Mouse (Mus musculus): ENCODE measurements around the gene Josd2. TPM values are rescaled to one million over a fixed set of nuclear protein-coding genes. Genes with fewer than 3 reads are reported as not detected.

Gene Josd2
- polyA plus RNA-seq, 1 experiment from 2014 or later: 63.1 TPM

GRCm38 (mm10) chr7:44474419-44474818, 6.6 kb downstream of the Josd2 start:
- H3K4me1 ChIP-seq (ENCODE audit: insufficient read depth): peaks cover 24% of the 10 kb centered on the region
- DNase-seq: peak; percentile 22
- no peak overlapping the region for H3K9ac ChIP-seq (replicated peaks)
- no peak for TF ChIP-seq EP300 (IDR thresholded peaks at IDR 0.05; ENCODE audit: low read depth)
- H3K27ac ChIP-seq (ENCODE audit: low read depth): no peak overlapping the region
- peaks cover 5% of the 10 kb centered on the region for H3K36me3 ChIP-seq (replicated peaks; ENCODE audit: insufficient read depth, low read length)
- no peak overlapping the region for H3K4me2 ChIP-seq (ENCODE audit: low read depth, low read length)
- ATAC-seq: no peak
- 42% methylated on average over 4 of the region's 4 CpGs for WGBS (ENCODE audit: insufficient replicate concordance)
- H3K9me3 ChIP-seq (ENCODE audit: low read length): no peaks in the 10 kb centered on the region
- peaks cover 42% of the 10 kb centered on the region for H3K27me3 ChIP-seq (ENCODE audit: insufficient read depth, low read length)
- no peak overlapping the region for H3K4me3 ChIP-seq (ENCODE audit: low read depth, low read length)

DNA sequence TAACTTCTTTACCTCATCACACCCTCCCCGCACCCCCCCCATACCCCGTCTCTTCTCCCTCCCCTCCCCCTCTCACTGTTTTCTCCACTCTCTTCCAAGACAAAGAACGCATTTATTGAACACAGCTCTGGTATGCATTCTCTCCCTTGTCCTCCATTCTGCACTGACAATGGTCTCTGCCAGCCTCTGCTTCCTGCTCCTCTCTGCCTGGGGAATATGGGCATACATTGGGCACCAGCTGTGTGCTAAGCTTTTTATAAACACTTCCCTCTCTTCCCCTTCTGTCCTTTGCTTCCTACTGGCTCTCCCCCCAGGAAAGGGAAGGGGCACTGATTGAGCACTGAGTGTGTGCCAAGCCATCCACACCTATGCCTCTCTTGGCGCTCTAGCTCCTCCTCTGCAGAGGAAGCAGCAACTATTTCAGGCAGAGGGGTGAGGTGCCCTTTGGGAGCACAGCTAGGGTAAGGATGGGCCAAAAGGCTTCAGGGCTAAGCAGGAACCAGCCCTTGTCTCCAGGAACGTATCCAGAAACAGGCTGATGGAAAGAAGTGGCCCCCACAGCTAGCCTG, 7.3 kb downstream of the Josd2 start:
- ATAC-seq (no peak), DNase-seq (no peak)
- H3K4me1 ChIP-seq (ENCODE audit: insufficient read depth): peaks cover 21% of the 10 kb centered on the region
- no peak overlapping the region for H3K9ac ChIP-seq (replicated peaks)
- H3K36me3 ChIP-seq (replicated peaks; ENCODE audit: insufficient read depth, low read length): peaks cover 5% of the 10 kb centered on the region
- no peak overlapping the region for H3K27ac ChIP-seq (ENCODE audit: low read depth)
- no peak for TF ChIP-seq EP300 (IDR thresholded peaks at IDR 0.05; ENCODE audit: low read depth)
- no peak for TF ChIP-seq CTCF (IDR thresholded peaks at IDR 0.05; ENCODE audit: low read depth)
- WGBS (ENCODE audit: insufficient replicate concordance): 31% methylated on average over 5 of the region's 5 CpGs
- no peak overlapping the region for H3K4me3 ChIP-seq (ENCODE audit: low read depth, low read length)
- no peaks in the 10 kb centered on the region for H3K9me3 ChIP-seq (ENCODE audit: low read length)
- H3K4me2 ChIP-seq (ENCODE audit: low read depth, low read length): no peak overlapping the region
- H3K27me3 ChIP-seq (ENCODE audit: insufficient read depth, low read length): peaks cover 42% of the 10 kb centered on the region

DNA sequence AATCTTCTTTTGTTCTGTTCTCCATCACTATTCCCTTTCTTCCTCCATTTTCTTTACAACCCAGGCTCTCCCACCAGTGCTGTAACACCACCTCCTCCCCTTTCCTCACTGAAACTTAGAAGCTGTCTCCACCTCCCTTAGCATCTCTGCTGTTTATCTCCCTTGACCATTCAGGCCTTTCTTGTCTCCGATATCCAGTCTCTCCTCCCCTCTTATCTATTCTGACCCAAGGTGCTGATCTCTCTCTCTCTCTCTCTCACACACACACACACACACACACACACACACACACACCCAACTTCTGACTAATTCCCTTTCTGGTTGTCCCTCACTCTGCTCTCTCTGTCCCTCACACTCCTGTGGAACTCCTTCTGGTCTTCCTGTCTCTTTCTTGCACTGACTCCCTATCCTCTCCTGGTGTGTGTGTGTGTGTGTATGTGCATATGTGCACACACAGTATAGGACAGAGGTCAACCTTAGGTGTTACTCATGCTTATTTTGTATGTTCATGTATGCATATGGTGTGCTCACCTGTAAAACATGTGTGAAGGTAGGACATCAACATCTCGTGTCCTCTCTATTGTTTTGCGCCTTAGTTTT, 15.2 kb downstream of the Josd2 start:
- H3K4me3 ChIP-seq (ENCODE audit: low read depth, low read length): no peak overlapping the region
- ATAC-seq (peak; percentile 91), DNase-seq (no peak)
- H3K36me3 ChIP-seq (replicated peaks; ENCODE audit: insufficient read depth, low read length): no peaks in the 10 kb centered on the region
- no peaks in the 10 kb centered on the region for H3K9me3 ChIP-seq (ENCODE audit: low read length)
- H3K9ac ChIP-seq (replicated peaks): peak overlapping the region; percentile 37; the same call in 1 of the 2 replicates
- 49% methylated on average over 3 of the region's 3 CpGs for WGBS (ENCODE audit: insufficient replicate concordance)
- peak overlapping the region; percentile 55; the same call in 1 of the 2 replicates for H3K27ac ChIP-seq (ENCODE audit: low read depth)
- H3K4me2 ChIP-seq (ENCODE audit: low read depth, low read length): peak overlapping the region; percentile 59
- TF ChIP-seq CTCF (IDR thresholded peaks at IDR 0.05; ENCODE audit: low read depth): no peak
- peak; percentile 96 for TF ChIP-seq EP300 (IDR thresholded peaks at IDR 0.05; ENCODE audit: low read depth)
- peaks cover 15% of the 10 kb centered on the region; the same call in 1 of the 2 replicates for H3K27me3 ChIP-seq (ENCODE audit: insufficient read depth, low read length)
- H3K4me1 ChIP-seq (ENCODE audit: insufficient read depth): peaks cover 6% of the 10 kb centered on the region

DNA sequence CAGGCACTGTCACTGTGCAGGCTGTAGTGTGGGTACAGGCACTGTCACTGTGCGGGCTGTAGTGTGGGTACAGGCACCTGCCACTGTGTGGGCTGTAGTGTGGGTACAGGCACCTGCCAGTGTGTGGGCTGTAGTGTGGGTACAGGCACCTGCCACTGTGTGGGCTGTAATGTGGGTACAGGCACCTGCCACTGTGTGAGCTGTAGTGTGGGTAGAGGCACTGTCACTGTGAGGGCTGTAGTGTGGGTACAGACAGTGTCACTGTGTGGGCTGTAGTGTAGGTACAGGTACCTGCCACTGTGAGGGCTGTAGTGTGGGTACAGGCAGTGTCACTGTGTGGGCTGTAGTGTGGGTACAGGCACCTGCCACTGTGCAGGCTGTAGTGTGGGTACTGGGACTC, 16.3 kb downstream of the Josd2 start:
- Histone ChIP-seq H3K27ac (ENCODE audit: low read depth) (no peak overlapping the region), H3K9me3 (ENCODE audit: low read length) (no peaks in the 10 kb centered on the region), H3K4me1 (ENCODE audit: insufficient read depth) (peaks cover 6% of the 10 kb centered on the region), H3K4me3 (ENCODE audit: low read depth, low read length) (no peak overlapping the region), H3K9ac (replicated peaks) (no peak overlapping the region), H3K27me3 (ENCODE audit: insufficient read depth, low read length) (peaks cover 7% of the 10 kb centered on the region; the same call in 1 of the 2 replicates), H3K4me2 (ENCODE audit: low read depth, low read length) (no peak overlapping the region), H3K36me3 (replicated peaks; ENCODE audit: insufficient read depth, low read length) (0 out of 2 replicates have a peak, but pooled peaks cover 2% of the 10 kb centered on the region)
- no peak for TF ChIP-seq EP300 (IDR thresholded peaks at IDR 0.05; ENCODE audit: low read depth)
- TF ChIP-seq CTCF (IDR thresholded peaks at IDR 0.05; ENCODE audit: low read depth): no peak
- DNase-seq (no peak), ATAC-seq (no peak)
- WGBS (ENCODE audit: insufficient replicate concordance): 92% methylated on average over 1 of the region's 1 CpGs

- no peak overlapping the region for H3K27ac ChIP-seq (ENCODE audit: low read depth)
- DNase-seq (peak; percentile 86), ATAC-seq (peak; percentile 46)
- TF ChIP-seq EP300 (IDR thresholded peaks at IDR 0.05; ENCODE audit: low read depth) (no peak), CTCF (IDR thresholded peaks at IDR 0.05; ENCODE audit: low read depth) (peak; percentile 99)
- H3K4me2 ChIP-seq (ENCODE audit: low read depth, low read length): no peak overlapping the region
- no peaks in the 10 kb centered on the region for H3K9me3 ChIP-seq (ENCODE audit: low read length)
- no peak overlapping the region for H3K4me3 ChIP-seq (ENCODE audit: low read depth, low read length)
- WGBS (ENCODE audit: insufficient replicate concordance): 37% methylated on average over 5 of the region's 5 CpGs
- H3K9ac ChIP-seq (replicated peaks): no peak overlapping the region
- H3K27me3 ChIP-seq (ENCODE audit: insufficient read depth, low read length): peaks cover 7% of the 10 kb centered on the region; the same call in 1 of the 2 replicates
- H3K36me3 ChIP-seq (replicated peaks; ENCODE audit: insufficient read depth, low read length): 0 out of 2 replicates have a peak, but pooled peaks cover 2% of the 10 kb centered on the region
- peaks cover 6% of the 10 kb centered on the region for H3K4me1 ChIP-seq (ENCODE audit: insufficient read depth)
Measured at GRCm38 (mm10) chr7:44484841-44485571, 17.2 kb downstream of the Josd2 start.

GRCm38 (mm10) chr7:44485572-44486195, 17.9 kb downstream of the Josd2 start:
- DNase-seq: peak; percentile 11
- Histone ChIP-seq H3K9me3 (ENCODE audit: low read length) (no peaks in the 10 kb centered on the region), H3K27me3 (ENCODE audit: insufficient read depth, low read length) (peaks cover 3% of the 10 kb centered on the region; the same call in 1 of the 2 replicates), H3K27ac (ENCODE audit: low read depth) (no peak overlapping the region), H3K9ac (replicated peaks) (no peak overlapping the region), H3K4me3 (ENCODE audit: low read depth, low read length) (no peak overlapping the region), H3K4me1 (ENCODE audit: insufficient read depth) (peaks cover 6% of the 10 kb centered on the region), H3K36me3 (replicated peaks; ENCODE audit: insufficient read depth, low read length) (peaks cover 5% of the 10 kb centered on the region; the same call in 1 of the 2 replicates), H3K4me2 (ENCODE audit: low read depth, low read length) (no peak overlapping the region)
- TF ChIP-seq CTCF (IDR thresholded peaks at IDR 0.05; ENCODE audit: low read depth) (no peak), EP300 (IDR thresholded peaks at IDR 0.05; ENCODE audit: low read depth) (no peak)
- ATAC-seq: no peak
- WGBS (ENCODE audit: insufficient replicate concordance): 71% methylated on average over 7 of the region's 7 CpGs
